Mouse (Mus musculus): ENCODE measurements around the gene Wnt2.

GRCm38 (mm10) chr6:17979361-17979760, 51.0 kb downstream of the Wnt2 start:
- TF ChIP-seq EP300 (IDR thresholded peaks at IDR 0.05; ENCODE audit: insufficient read depth, low read depth, low read length) (no peak), CTCF (IDR thresholded peaks at IDR 0.05) (no peak), POLR2A (IDR thresholded peaks at IDR 0.05; ENCODE audit: insufficient read depth, low read depth, low read length) (no peak)

Measured in heart, adult 2 months (tissue).